Mouse (Mus musculus) MEL-GATA-1-ER (cell line): Measurements from ENCODE around the gene Cacna2d2.

Experiments used
- DNase-seq: peaks from one replicate; pipeline ENCODE4 v3.0.0-alpha.2; 2012; ENCODE audit warnings: low read depth; ENCODE audit errors: extremely low read depth

Cacna2d2 gene

GRCm38 (mm10) chr9:107399491-107399971, at the start of gene Cacna2d2:
Gene Cacna2d2 (plus strand): TSS chr9:107399612.
- DNase-seq = no peak

GRCm38 (mm10) chr9:107354826-107355225, 44.6 kb upstream of the Cacna2d2 start:
- DNase-seq = no peak

- no peak for DNase-seq
Observed at GRCm38 (mm10) chr9:107355870-107356765, 43.3 kb upstream of the Cacna2d2 start.

DNA sequence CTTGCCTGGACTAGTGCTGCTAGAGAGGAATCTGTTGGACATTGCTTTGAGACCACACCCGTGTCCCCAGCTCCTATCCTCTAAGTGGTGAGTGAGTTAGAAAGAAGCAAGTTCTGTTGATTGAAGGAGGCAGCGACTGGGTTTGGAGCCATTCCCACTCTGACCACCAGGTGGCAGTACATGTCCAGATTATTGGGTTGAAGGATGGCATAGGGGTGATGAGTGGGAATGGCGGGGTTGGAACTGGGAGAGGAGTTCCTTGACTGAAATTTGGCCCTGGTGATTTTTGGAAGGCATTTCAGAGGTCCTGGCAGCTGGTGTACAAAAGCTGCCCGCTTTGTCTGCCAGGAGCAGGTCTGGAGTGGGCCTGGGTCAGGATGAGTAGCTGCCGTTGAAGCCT, 41.8 kb upstream of the Cacna2d2 start:
- no peak for DNase-seq

DNA sequence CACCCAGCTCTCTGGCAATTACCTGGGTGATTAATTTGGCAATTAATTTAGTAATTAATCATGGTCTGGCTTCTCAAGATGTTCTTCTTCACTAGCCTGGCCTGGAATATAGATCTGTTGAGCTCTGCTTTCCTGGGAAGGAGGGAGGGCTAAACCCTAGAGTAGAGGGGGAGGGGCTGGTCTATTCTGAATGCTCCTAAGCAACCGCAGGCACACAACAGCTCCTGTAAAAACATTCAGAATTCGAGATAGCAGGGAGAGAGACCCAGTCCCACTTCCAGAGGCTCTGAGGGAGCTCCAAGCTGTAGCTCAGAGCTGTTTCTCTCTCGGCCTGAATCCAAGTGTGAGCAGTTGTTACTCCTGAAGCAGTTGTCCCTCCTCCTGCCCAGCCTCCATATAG, 38.4 kb upstream of the Cacna2d2 start:
- DNase-seq = no peak

- peak; percentile 54 for DNase-seq
Observed at GRCm38 (mm10) chr9:107366644-107367043, 32.8 kb upstream of the Cacna2d2 start.

DNA sequence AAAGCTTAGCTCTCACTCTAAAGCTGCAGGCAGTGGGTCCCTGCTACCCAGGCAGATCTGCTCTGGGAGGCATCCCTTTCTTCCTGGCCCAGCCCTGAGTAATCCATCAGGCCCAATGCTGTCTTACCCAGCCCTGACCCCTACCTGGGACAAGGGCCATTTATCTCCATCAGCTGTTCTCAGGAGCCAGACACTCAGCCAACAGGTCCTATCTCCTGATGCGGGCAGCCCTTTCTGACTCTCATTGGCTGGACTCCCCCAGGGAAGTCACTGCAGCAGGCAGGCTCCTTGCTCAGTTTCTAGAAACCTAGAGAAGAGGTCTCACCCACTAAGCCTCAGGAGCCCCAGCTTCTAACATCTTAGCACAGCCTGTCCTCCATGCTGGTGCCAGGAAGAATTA, 31.1 kb upstream of the Cacna2d2 start:
- no peak for DNase-seq

DNA sequence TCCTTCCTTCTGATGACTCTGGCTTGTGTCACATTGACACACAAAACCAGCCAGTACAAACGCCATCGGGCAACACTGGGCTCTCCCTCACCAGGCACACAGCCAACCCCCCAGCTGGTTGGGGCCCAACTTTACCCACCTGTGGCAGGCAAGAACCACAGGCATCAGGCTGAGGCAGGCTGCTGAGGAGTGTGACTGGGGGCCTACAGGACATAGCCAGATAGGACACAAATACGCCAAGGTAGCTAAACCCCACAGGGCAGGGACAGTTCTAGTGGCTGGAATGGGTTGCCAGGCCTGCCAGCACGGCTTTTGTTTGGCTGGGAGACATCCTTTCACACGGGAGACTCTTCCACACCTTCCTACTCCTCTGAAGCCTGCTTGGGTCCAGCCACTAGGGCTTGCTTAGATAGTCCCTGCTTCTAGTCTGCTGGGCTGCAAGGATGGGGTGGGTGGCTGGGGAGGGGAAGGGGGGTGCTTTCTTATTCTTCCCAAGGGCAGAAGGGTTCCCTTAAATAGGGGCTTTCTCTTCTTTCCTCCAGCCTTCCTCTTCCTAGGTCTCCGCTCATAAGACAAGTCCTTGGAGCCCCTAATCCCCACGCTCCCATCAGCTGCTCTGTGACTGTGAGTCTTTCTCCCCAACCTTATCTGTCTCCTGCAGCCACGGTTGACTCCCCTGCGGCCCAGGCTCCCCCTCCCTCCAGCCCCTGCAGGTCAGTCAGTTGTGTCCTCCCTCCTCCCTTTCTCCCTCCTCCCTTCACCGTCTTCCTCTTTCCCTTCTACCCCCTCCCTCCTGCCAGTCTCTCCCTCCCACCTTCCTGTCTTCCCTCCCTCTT, 29.9 kb upstream of the Cacna2d2 start:
- DNase-seq = peak; percentile 87

DNA sequence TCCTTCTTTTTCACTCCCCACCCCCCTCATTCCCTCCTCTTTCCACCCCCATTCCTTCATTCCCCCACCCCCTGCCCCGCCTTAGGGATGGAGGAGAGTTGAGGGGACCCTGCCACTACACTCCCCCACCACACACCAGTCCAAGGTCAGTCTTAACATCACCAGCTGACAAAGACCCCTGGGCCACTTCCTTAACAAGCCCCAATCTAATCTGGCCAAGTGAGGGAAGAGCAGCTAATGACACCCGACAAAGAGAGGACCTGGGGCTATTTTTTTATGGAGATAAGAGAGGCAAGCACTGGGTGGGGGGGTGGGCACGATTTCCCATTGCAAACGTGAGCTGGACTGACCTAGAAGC, 29.3 kb upstream of the Cacna2d2 start:
- no peak for DNase-seq

DNA sequence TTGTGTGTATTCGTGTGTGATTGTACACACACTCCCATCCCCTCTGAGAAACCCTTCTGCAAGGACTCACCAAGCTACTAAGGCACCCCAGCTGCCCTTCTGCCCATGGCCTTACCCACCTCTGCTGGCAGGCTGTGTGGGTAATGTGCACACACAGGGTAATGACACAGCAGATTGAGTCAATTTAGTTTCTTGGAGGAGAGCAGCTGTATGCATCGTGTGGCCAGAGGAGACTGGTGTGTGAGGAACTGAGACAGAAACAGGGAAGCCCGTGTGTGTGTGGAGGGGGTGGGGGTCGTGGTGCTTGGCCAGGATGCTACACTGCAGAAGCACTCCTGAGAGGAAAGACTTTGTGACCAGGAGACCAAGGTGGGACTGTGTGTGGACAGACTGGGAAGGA, 27.0 kb upstream of the Cacna2d2 start:
- DNase-seq = no peak

GRCm38 (mm10) chr9:107374623-107375022, 24.8 kb upstream of the Cacna2d2 start:
- no peak for DNase-seq

GRCm38 (mm10) chr9:107375451-107375850, 24.0 kb upstream of the Cacna2d2 start:
- no peak for DNase-seq

- DNase-seq = no peak
Observed at GRCm38 (mm10) chr9:107377961-107378512, 21.4 kb upstream of the Cacna2d2 start.

DNA sequence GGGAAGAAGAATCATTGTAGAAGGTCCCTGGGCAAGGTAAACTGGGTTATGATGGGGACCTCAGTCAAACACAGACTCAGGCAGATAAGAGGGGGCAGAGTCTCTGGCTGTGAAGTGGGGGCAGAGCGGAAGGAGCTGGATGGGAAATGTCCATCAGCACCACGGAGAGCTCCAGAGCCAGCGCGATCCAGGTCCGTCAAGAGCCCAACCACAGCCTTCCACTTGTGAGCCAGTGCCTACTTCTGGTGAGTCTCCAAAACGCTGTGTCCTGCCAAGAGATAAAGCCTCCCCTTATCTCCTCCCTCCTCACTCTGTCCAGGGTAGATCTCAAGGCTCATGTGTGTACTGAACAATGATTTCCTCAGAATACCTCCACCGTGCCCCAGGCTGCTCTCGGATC, 17.7 kb upstream of the Cacna2d2 start:
- no peak for DNase-seq

DNA sequence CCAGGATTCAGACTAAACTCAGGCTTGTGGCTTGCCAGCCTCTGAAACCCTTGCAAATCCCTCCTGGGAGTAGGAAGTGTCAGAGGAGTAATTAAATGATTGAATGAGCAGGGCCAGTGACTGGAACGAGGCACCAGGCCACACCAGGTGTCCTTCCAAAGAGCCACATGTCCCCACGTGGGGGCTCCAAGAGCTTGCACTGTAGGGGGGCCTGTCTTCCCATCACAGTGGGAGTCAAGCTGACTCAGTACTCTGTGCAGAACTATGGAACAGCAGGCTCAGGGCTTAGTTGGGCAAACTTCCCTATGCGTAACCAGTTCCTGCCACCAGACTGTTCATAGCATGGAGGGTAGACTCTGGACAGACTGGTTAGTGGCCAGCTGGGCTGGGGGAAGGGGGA, 15.0 kb upstream of the Cacna2d2 start:
- no peak for DNase-seq

DNA sequence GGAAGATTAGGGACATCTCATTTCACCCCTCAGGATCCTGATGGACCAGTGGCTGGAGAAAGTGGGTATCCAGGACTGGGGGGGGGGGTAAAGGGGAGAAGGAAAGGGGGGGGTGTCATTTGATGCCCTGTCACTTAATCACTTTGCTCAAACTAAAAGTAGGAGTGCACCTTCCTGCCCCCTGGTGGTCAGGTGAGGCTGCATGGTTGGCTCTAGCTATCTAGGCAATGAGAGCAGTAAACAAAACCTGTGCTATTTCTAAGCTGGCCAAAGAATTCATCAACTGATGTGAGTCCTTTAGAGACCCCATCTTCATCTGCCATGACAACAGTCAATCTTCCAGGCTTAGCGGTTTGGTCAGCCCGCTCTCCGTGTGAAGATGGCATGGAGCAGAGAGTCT, 12.7 kb upstream of the Cacna2d2 start:
- DNase-seq = no peak

DNA sequence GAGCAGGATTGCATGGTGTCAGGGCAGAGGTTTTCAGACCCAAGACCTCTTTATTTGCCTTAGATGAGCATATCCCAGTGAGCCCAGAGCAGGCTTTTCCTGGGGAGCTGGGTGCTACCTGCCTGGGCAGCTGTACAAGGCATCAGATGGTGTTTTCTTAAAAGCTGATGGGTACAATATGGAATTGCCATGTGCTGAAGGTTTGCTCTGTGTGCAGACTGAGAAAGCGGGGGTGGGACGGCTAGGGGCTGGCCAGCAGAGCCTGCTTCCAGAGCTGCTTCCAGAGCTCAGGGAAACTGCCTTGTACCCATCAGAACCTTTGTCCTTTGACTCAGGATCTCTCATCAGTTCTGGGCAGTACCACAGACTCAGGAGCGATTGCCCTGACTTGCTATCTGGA, 11.7 kb upstream of the Cacna2d2 start:
- DNase-seq = no peak

DNA sequence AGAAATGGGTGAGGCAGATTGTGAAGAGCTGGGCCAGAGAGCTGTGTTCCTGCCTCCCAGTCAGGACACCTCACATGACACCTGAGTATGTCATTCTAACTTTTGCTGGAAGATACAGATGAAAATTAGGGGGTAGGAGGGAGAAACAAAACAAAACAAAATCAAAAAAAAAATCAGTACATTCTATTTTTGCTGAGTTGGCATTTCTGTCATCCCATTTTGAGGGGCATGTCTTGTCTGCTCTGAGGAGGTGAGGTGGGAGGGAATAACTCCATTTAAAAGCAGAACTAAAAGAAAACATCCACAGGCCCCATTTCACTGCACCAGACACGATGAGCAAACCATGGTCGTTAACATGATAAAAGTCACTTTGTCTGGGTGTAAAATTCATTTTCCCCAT, 11.1 kb upstream of the Cacna2d2 start:
- DNase-seq = no peak

DNA sequence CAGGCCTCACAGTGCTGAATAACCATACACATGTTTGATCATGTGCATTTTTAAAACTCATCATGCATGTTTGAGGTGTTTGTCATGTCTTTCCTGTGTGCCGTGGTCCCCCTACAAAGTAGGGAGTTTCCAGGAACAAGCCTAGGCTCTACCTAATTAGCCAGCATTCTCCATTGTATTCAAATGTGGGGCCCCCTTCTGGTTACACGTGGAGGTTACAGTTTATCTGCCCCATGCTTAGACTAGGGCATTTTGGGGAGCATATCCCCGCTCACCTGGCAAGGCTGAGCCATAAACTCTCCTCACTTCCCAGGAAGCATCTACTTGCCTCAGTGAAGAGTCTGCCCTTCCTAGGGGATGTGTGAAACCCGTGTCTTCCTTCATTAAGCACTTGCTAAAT, 3.0 kb upstream of the Cacna2d2 start:
- DNase-seq = no peak

DNA sequence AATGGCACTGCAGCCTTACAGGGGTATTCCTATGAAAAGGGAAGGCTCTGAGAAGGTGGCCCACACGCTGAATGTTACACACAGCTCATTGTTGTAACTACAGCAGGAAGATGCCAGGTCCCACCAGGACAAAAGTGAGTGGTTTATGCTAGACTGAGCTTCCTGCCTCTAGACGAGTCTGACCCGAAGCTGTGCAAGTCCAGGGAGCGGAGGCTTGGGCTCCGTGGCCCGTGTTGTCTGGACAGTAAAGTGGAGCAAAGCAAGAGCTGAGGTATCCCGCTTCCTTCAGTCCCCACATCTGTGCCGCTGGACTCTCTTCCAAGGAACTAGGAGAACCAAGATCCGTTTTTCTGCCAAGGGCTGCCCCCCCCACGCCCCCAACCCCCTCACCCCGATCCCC, 444 bp upstream of the Cacna2d2 start:
- no peak for DNase-seq

GRCm38 (mm10) chr9:107400060-107400511, 674 bp downstream of the Cacna2d2 start:
- no peak for DNase-seq
